Mouse (Mus musculus) brain, embryonic 14.5 days (tissue): ENCODE results near the gene Tppp. TPM values are rescaled to one million over a fixed set of nuclear protein-coding genes. Genes with fewer than 3 reads are reported as not detected.

Experiments used
- DNase-seq: peaks from one replicate; pipeline ENCODE4 v3.0.0-alpha.2; 2011; ENCODE audit warnings: low read depth
- CTCF ChIP-seq: fragments of 200-500 bp; IDR thresholded peaks from 2 replicates; pipeline ENCODE4 v1.5.1; 2012; ENCODE audit warnings: inconsistent platforms, mild to moderate bottlenecking, moderate library complexity, borderline replicate concordance; ENCODE audit not compliant: insufficient read depth, insufficient read length; ENCODE audit errors: extremely low read depth
- POLR2A ChIP-seq: fragments of 200-500 bp; IDR thresholded peaks from 2 replicates; pipeline ENCODE4 v1.6.1; 2012; ENCODE audit warnings: mild to moderate bottlenecking, inconsistent platforms, borderline replicate concordance; ENCODE audit not compliant: poor library complexity, insufficient read depth, insufficient read length, severe bottlenecking; ENCODE audit errors: extremely low read depth
- polyA plus RNA-seq: library from polyadenylated mRNA; depleted of rRNA; stranded (reverse); fragments of >200 nt; gene quantifications from 2 replicates; pipeline ENCODE4 v1.2.3, GENCODE M21; 2012; rRNA removed

The Tppp gene
- 11.2 and 14.1 TPM in 2 replicates for polyA plus RNA-seq

DNA sequence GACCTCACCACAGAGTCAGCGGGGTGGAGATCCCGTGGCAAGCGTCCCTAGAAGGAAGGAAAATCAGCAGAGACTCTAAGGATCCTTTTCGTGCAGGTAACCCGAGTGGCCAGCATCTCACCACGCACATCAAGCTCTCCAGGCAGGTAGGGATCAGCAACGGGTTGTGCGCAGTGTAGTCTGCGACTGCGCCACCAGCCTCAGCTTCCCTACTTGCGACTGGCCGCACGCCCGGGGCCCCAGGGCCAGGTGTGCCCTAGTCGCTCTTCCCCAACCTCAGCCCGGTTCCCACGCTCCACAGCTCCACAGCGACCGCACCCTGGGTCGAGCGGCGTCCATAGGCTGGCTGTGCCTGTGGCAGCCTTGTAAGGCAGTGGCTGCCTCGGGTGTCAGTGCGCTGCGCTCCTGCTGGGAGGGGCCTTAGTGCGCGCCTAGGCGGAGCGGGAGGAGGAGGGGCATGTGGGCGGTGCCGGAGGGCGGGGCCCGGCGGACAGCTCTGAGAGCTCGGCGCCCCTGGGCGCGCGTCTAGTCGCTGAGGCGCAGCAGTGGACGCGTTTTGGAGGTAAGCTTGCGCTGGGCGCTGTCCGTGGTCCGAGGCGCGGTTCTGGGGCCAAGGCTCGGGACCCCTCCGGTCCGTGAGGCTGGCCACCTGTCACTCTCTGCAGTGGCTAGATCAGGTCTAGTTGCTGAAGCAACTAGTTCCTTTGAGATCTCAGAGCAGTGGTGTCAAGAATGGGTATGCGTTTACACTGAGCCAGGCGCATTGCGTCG lies at the start of gene Tppp:
Gene Tppp (plus strand): TSS at position 460 of the 771 bp plus-strand sequence.
- TF ChIP-seq CTCF (no peak), POLR2A (peak; percentile 49; the same call in 1 of the 2 replicates)
- peak; percentile 94 for DNase-seq

DNA sequence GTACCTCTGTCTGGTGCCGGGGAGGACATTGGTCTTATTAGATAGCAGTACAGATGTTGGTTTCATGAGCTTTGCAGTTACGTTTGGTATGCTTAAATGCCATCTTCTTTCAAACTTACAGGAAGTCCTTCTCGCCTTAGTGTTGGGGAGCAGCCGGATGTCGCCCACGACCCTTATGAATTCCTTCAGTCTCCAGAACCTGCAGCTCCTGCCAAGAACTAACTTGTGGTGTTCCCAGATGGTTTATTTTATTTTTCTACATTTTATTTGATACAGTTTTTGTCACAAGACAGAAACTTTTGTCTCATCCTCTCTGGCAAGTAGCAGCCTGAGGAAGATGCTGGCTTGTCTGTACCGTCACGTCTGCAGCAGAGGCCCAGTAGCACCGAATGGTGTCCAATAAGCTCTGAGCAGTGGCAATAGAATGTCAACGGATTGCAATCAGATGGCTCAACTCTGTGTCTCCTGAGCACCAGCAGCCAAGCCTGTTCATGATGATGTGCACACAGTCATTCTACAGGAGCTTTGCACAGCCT lies 49.0 kb upstream of the Tppp start:
- TF ChIP-seq CTCF (no peak), POLR2A (no peak)
- no peak for DNase-seq

DNA sequence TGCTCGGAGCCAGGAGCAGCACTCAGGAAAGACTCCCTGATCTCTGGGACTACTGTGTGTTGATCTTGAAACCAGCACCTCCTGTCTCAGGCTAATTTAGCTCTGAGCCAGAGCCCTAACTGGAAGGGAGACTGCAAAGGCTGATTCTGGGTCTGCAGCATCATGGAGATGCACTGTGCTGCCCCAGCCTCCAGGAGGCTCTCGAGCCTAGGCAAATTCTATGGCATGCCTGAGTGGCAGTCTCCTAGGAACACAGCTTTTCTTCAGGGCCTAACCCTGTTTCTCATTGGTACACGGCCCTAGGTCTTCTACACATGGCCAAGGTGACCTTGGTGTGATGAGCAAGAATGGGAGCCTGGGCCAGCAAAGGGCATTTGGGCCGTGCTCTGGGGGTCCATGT lies 48.0 kb upstream of the Tppp start:
- no peak for DNase-seq
- TF ChIP-seq CTCF: peak; percentile 18; the same call in 1 of the 2 replicates
- TF ChIP-seq POLR2A: no peak

DNA sequence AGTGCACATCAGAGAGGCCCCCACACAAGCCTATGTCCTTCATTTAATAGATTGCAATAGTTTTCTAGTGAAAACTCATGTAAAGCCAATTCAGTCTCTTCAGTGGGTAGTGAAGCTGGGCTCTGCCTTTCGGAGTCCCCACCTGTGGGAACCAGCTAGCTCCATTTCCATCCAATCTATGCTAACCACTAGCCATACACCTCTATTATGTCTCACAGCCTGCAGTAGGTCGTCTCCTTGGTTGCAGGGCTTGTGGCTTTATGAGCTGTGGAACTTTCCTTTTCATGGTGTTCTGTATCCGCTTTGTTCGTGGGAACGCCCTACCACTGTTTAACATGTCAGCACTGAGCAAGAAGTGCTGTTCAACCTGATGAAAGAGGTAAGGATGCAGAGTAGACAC lies 45.7 kb upstream of the Tppp start, which contains the start of gene Zdhhc11:
Gene Zdhhc11 (plus strand): TSS at position 301 of the 400 bp plus-strand sequence.
- DNase-seq: no peak
- TF ChIP-seq CTCF (no peak), POLR2A (no peak)

DNA sequence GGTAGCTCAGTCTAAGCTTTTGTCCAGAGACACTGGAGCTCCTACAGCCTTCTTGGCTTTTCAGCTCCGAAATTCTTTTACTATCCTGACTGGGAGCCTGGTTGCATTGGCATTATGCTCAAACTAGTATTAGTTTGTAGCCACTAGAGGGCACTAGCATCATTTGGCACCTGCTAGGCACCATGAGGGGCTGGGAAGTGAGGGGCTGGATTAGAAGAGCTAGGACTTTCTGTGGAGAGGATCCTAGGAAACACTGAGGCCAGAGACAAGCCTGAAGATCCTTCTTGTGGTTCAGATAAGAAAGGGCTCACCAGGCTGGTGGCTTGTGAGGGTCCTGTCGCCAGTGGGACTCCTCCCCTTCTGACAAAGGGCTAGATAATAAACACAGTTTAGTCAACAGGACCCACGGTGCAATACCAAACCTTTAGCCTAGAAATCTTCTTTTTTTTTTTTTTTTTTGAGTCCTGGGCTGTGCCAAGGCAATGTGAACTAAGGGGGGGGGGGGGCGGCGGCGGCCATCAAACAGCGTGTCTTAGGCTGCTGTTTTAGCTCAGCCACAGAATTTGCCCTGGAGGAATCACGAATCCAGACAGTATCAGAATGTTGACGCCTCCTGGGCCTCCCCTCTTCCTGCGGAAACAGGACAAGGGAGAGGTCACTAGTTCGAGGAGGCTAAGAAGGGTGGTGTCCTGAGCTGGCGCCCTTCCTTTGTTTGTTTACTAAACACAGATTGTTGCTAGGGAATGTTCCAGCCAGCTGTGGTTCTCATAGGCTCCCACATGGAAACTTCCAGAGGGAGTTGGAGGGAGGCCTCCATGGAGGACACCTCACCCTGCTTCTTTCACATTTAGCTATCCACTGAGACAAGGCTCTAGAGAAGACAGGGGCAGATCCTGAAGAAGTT lies 38.4 kb upstream of the Tppp start:
- DNase-seq: peak; percentile 88
- TF ChIP-seq POLR2A (no peak), CTCF (peak; percentile 81; the same call in 1 of the 2 replicates)

DNA sequence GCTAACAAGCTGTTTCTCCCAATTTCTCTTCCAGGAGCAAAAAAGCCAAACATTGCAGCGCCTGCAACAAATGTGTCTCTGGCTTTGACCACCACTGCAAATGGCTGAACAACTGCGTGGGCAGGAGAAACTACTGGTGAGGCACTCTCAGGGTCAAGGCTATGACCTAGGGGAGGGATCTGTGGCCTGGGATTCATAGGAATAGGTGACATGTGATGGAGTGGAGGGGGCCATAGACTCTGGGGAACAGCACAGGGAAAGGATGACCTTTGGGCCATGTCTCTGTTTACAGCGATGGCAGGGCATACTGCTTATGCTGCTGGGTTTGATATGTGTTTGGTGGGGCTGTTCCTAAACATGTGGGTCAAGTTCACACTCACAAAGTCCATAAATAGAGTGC lies 34.7 kb upstream of the Tppp start:
- TF ChIP-seq CTCF: no peak
- TF ChIP-seq POLR2A: no peak
- no peak for DNase-seq

DNA sequence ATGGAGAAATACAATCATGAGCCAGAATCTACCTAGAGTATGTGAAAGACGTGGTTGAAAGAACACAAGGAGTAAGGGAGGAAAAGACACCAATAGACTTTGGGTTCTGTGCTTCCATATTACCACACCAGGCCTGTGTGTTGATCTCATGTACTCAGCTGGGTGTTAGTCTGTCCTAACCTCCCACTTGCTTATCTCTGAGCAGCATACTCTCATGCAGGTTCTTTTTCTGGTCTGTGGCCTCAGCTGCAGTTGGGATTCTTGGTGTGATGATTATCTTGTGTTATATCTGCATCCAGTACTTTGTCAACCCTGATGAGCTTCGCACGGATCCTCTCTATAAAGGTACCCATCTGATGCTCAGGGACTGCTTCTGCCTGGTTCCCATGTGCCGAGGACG lies 32.3 kb upstream of the Tppp start:
- TF ChIP-seq CTCF: no peak
- TF ChIP-seq POLR2A: no peak
- DNase-seq: no peak

DNA sequence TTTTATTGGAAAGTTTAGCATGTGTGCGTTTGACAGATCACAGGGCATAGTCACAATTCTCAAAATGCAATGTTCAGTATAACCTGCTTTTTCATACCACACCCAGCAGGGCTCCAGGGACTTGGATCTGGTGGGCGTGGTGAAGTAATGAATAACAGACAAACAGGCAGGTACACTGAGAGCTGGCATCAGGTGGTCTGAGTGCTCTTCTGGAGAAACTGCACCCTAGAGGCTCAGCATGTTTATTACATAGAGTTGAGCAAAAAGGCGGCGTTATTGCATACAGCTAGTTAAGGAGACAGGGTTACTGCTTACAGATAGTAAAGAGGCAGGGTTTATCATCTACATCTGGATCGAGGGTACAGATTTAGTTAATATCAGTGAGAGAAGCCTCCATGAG lies 18.9 kb upstream of the Tppp start:
- DNase-seq: no peak
- TF ChIP-seq POLR2A (no peak), CTCF (no peak)

DNA sequence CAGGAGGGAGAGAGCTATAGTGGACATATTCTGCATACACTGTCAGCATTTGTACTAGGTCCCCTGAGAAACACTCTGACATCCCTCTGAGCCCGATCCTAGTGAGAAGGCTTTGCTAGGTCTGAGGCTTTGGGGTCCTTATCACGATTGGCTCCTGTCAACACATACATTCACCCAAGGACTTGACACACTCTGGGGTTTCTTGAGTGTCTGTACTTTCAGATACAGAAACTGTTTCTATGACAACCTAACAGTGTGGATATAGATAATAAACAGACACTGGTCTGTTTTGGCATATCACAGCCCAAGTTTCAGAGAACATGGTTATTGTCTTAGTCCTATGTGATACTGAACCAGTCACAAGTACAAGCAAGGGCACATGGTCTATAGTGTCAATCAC lies 18.4 kb upstream of the Tppp start:
- no peak for DNase-seq
- TF ChIP-seq CTCF (no peak), POLR2A (no peak)

DNA sequence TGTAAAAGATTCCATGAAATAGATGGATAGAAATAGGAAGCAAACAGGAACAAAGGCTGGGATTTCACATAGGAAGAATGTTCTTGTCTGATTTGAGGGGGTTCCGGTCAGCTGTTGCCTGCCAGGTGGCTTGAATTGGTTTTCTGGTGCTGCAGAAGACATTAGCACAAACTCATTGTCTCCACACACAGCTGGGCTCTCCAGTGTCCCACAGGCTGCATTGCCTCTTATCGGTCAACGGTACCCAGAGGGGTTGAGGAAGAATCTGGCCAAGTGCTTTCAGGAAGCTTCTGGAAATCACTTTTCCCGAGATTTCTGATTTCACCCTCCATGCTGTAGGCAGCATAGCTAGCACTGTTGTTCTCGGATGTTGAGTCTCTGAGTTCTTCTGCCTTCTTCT lies 17.9 kb upstream of the Tppp start:
- TF ChIP-seq CTCF (no peak), POLR2A (no peak)
- DNase-seq: no peak

DNA sequence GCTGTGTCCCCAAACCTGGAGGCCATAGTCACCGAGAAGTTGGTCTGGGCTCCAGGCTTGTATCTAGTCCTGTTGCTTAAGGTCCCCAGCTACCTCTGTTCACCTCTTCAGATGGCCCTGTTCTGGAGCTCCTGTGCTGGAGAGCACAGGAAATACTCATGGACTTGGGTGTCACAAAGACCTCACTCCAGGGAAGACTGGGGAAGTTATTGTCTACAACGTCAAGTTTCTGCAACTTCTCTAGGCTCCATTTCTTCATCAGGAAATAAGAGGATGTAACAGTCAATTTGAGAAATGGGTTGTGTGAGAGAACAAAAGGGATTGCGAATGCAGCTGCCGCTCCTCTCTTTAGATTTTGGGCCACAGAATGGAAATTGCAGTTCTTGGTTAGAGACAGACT lies 12.8 kb upstream of the Tppp start:
- no peak for DNase-seq
- TF ChIP-seq CTCF (no peak), POLR2A (no peak)

DNA sequence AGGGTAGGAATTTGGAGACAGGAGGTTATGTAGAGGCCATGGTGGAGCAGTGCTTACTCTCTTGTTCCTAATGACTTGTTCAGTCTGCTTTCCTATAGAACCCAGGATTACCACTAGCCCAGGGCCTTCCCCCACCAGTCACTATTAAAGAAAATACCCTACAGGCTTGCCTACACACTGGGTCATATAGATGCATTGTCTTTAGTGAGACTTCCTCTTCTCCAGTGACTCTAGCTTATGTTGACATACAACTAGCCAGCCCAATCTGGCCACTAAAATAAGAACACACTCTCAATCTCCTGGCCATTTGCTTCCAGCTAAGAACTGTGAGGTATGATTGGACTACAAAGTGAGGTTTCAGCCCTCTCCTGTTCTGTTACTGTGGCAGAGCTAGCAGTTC lies 8.7 kb upstream of the Tppp start:
- no peak for DNase-seq
- no peak for TF ChIP-seq POLR2A
- TF ChIP-seq CTCF: no peak

DNA sequence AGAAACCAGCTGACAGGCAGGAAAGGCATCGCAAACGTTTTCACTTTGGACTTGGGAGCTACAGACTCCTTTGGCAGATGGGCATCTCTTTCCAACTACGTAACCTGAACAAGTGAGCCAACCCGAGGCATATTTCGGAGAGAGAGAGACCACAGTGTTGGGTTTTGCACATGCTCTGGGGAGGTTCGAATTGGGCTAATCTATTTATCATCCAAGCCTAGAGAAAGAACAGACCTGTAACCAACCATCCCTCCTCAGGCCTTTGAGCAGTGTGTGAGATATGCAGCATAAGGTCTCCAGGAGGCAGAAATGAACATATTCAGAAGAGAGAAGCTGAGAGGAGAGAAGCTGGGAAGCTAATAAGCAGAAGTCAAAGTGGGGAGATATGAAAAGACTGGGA lies 8.2 kb upstream of the Tppp start:
- DNase-seq: no peak
- no peak for TF ChIP-seq CTCF
- no peak for TF ChIP-seq POLR2A
